Comparison of ENCODE assay signal across 30 mouse cellular contexts in the genomic region with DNA sequence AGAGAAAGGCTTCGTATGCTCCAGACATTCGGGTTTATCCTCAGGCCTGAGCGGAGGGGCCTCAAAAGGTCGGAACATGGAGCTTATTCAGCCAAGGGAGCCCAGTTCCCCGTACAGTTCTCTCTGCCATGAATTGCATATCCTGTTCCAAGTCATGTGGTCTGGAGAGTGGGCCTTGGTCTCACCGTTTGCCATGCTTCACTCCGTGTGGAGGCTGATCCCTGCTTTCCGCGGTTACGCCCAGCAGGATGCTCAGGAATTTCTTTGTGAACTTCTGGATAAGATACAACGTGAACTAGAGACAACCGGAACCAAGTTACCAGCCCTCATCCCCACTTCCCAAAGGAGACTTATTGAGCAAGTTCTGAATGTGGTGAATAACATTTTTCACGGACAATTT. TPM values are rescaled to one million over a fixed set of nuclear protein-coding genes. Genes with fewer than 3 reads are reported as not detected.
DNase-seq lines count a peak whose midpoint lies in the region; ATAC-seq and TF ChIP-seq lines count a peak whose summit lies in the region.
"Had no signal": no experiment of that assay in that cellular context is flagged by ENCODE, and none has a peak within 500 bp of the region (broad histone marks: within the 10 kb centered on the region; RNA-seq: fewer than 3 reads in every experiment).

No protein-coding gene starts in this region.

- WGBS in intestine, embryonic 14.5 days, result 95% methylated on average over 13 of the region's 13 CpGs
- WGBS in intestine, embryonic 16.5 days, result 95% methylated on average over 13 of the region's 13 CpGs

- H3K4me2 ChIP-seq in intestine, embryonic 14.5 days (ENCODE audit: low read length), result no peak overlapping the region
- H3K4me2 ChIP-seq in intestine, embryonic 16.5 days (ENCODE audit: low read depth, low read length), result no peak overlapping the region
- H3K4me2 ChIP-seq: embryonic facial prominence, embryonic 12.5 days; embryonic facial prominence, embryonic 15.5 days; heart, embryonic 12.5 days; heart, embryonic 15.5 days; hindbrain, embryonic 13.5 days had no signal

- ATAC-seq in intestine, embryonic 14.5 days (replicated peaks; ENCODE audit: low FRiP score, low TSS enrichment, low read depth), result no peak
- ATAC-seq in intestine, embryonic 16.5 days, result no peak
- ATAC-seq: forebrain, embryonic 14.5 days; hindbrain, embryonic 16.5 days; intestine, postnatal 0 days; Patski had no signal

- peak; percentile 39 for DNase-seq in intestine, embryonic 14.5 days (ENCODE audit: low spot score)
- DNase-seq in ES-E14 (ENCODE audit: low read depth, low spot score), result no peak
- DNase-seq in kidney, postnatal 4 days, result no peak
- no peak for DNase-seq in T-cell, adult 2 months (ENCODE audit: low spot score)
- DNase-seq: adrenal gland, postnatal 14 days; B cell, adult 2 months; cerebellum, adult 11 months; cerebellum, adult 2 months; cerebellum, adult 9-11 months; cerebellum, postnatal 25 days; gastrocnemius, postnatal 10 days; gastrocnemius, postnatal 36 days; heart, postnatal 10 days; heart, postnatal 36 days; kidney, adult 2 months had no signal

- H3K36me3 ChIP-seq in intestine, embryonic 14.5 days (ENCODE audit: control insufficient read depth, insufficient read depth, low read length), result no peaks in the 10 kb centered on the region
- no peaks in the 10 kb centered on the region for H3K36me3 ChIP-seq in intestine, embryonic 16.5 days (ENCODE audit: control insufficient read depth, insufficient read depth, low read length)
- peaks cover 44% of the 10 kb centered on the region for H3K36me3 ChIP-seq in E14TG2a.4 (ENCODE audit: insufficient read depth, low read length)
- H3K36me3 ChIP-seq in ES-E14 (ENCODE audit: control insufficient read depth, insufficient read depth, low read length, poor library complexity, severe bottlenecking), result peaks cover 10% of the 10 kb centered on the region; the same call in 1 of the 2 replicates
- H3K36me3 ChIP-seq: heart, embryonic 15.5 days had no signal

- H3K27ac ChIP-seq in intestine, embryonic 14.5 days (ENCODE audit: low read depth), result no peak overlapping the region
- H3K27ac ChIP-seq in intestine, embryonic 16.5 days (ENCODE audit: low read length), result no peak overlapping the region
- no peak overlapping the region for H3K27ac ChIP-seq in ES-E14 (ENCODE audit: insufficient read depth, low read depth, low read length, poor library complexity, severe bottlenecking)
- H3K27ac ChIP-seq: embryonic facial prominence, embryonic 12.5 days; embryonic facial prominence, embryonic 15.5 days; heart, embryonic 15.5 days; hindbrain, embryonic 10.5 days; hindbrain, embryonic 13.5 days had no signal

- H3K9me3 ChIP-seq in intestine, embryonic 14.5 days (ENCODE audit: control insufficient read depth, low read length), result 0 out of 2 replicates have a peak, but pooled peaks cover 8% of the 10 kb centered on the region
- no peaks in the 10 kb centered on the region for H3K9me3 ChIP-seq in intestine, embryonic 16.5 days (ENCODE audit: control insufficient read depth, low read length)
- H3K9me3 ChIP-seq in E14TG2a.4 (ENCODE audit: low read length) (no peaks in the 10 kb centered on the region), ES-E14 (ENCODE audit: control insufficient read depth, insufficient read depth, low read depth, low read length) (no peaks in the 10 kb centered on the region)
- H3K9me3 ChIP-seq: embryonic facial prominence, embryonic 12.5 days; heart, embryonic 15.5 days had no signal

- no peak overlapping the region for H3K9ac ChIP-seq in intestine, embryonic 14.5 days (ENCODE audit: low read length)
- no peak overlapping the region for H3K9ac ChIP-seq in intestine, embryonic 16.5 days (ENCODE audit: low read depth, low read length)
- H3K9ac ChIP-seq in ES-E14 (ENCODE audit: insufficient read depth, low read depth, low read length, poor library complexity, severe bottlenecking), result no peak overlapping the region
- H3K9ac ChIP-seq: embryonic facial prominence, embryonic 12.5 days; embryonic facial prominence, embryonic 15.5 days; heart, embryonic 12.5 days; heart, embryonic 15.5 days; hindbrain, embryonic 13.5 days had no signal

- H3K27me3 ChIP-seq in intestine, embryonic 14.5 days (replicated peaks; ENCODE audit: control insufficient read depth, insufficient read depth, low read length), result no peaks in the 10 kb centered on the region
- H3K27me3 ChIP-seq in intestine, embryonic 16.5 days (replicated peaks; ENCODE audit: control insufficient read depth, insufficient read depth, low read length), result no peaks in the 10 kb centered on the region
- no peaks in the 10 kb centered on the region for H3K27me3 ChIP-seq in E14TG2a.4 (ENCODE audit: insufficient read depth, low read length)
- H3K27me3 ChIP-seq: CH12.LX; embryonic facial prominence, embryonic 12.5 days; embryonic facial prominence, embryonic 15.5 days; heart, embryonic 12.5 days; heart, embryonic 15.5 days; hindbrain, embryonic 13.5 days; Patski had no signal

- in situ Hi-C loops in ES-E14 (cut with MboI; ENCODE audit: low sequenced_read_pairs in 2 of 2, unreplicated experiment in 2 of 2), result no loop called here

- H3K4me1 ChIP-seq in intestine, embryonic 14.5 days (replicated peaks; ENCODE audit: control insufficient read depth, insufficient read depth, low read length), result no peaks in the 10 kb centered on the region
- no peaks in the 10 kb centered on the region for H3K4me1 ChIP-seq in intestine, embryonic 16.5 days (ENCODE audit: control insufficient read depth, insufficient read depth, low read length)
- H3K4me1 ChIP-seq in E14TG2a.4 (replicated peaks; ENCODE audit: low read depth, low read length) (peaks cover 28% of the 10 kb centered on the region), ES-E14 (ENCODE audit: control insufficient read depth in 2 of 2, insufficient read depth in 2 of 2, low read length in 2 of 2, poor library complexity in 1 of 2) (peaks cover 2 to 5% of the 10 kb centered on the region in 2 experiments; a peak in 1 of 4 replicates)
- H3K4me1 ChIP-seq: embryonic facial prominence, embryonic 12.5 days; embryonic facial prominence, embryonic 15.5 days; heart, embryonic 12.5 days; heart, embryonic 15.5 days; hindbrain, embryonic 10.5 days; hindbrain, embryonic 13.5 days had no signal

- TF ChIP-seq CTCF in E14TG2a.4 (conservative IDR thresholded peaks at IDR 0.05; ENCODE audit: low read length), result no peak

- H3K4me3 ChIP-seq in intestine, embryonic 14.5 days (ENCODE audit: low read depth, low read length), result no peak overlapping the region
- H3K4me3 ChIP-seq in intestine, embryonic 16.5 days (ENCODE audit: low read length), result no peak overlapping the region
- H3K4me3 ChIP-seq in E14TG2a.4 (replicated peaks; ENCODE audit: low read length) (peak overlapping the region; percentile 54), ES-E14 (ENCODE audit: insufficient read depth in 1 of 2, low read depth in 1 of 2, low read length in 2 of 2, poor library complexity in 1 of 2, severe bottlenecking in 1 of 2) (peak overlapping the region; percentile 20 to 35; a peak in 3 of 4 replicates)
- H3K4me3 ChIP-seq: embryonic facial prominence, embryonic 12.5 days; embryonic facial prominence, embryonic 15.5 days; heart, embryonic 12.5 days; heart, embryonic 15.5 days; hindbrain, embryonic 10.5 days; hindbrain, embryonic 13.5 days had no signal

TF ChIP-seq in ES-E14, 5 proteins besides CTCF, POLR2A, EP300 and RAD21:
- TF ChIP-seq ZC3H11A (IDR thresholded peaks at IDR 0.05; ENCODE audit: borderline replicate concordance, low read depth, low read length) (no peak), HCFC1 (IDR thresholded peaks at IDR 0.05; ENCODE audit: borderline replicate concordance, insufficient read depth, low read length) (no peak), MAFK (IDR thresholded peaks at IDR 0.05; ENCODE audit: insufficient read depth, low read depth, low read length) (no peak), CHD2 (IDR thresholded peaks at IDR 0.05; ENCODE audit: low read depth, low read length) (no peak), ZNF384 (IDR thresholded peaks at IDR 0.05; ENCODE audit: low read depth, low read length) (no peak)

RNA-seq across cellular contexts. Expression of a gene that starts 15.4 kb away (rescaled TPM):
- polyA plus RNA-seq in intestine, embryonic 14.5 days (2014; fragmentation: Nextera tagmentation; extraction: Ambion mirVana), result 0.38 and 0.86 TPM in 2 replicates
- polyA plus RNA-seq in intestine, embryonic 16.5 days (2015; fragmentation: Nextera tagmentation; extraction: Ambion mirVana), result 0.17 and 0.34 TPM in 2 replicates
- total RNA-seq in ES-E14 (2012; rRNA removed), result 19.7 and 30.5 TPM in 2 replicates
- total RNA-seq: adrenal gland, adult 18-20 months; adrenal gland, postnatal 14 days; heart, adult 8-10 months; heart, postnatal 10 days; heart, postnatal 36 days had no signal

RNA-seq across cellular contexts. Expression of a gene that starts 50.2 kb away (rescaled TPM):
- 206 and 207 TPM in 2 replicates for polyA plus RNA-seq in intestine, embryonic 14.5 days (2014; fragmentation: Nextera tagmentation; extraction: Ambion mirVana)
- polyA plus RNA-seq in intestine, embryonic 16.5 days (2015; fragmentation: Nextera tagmentation; extraction: Ambion mirVana), result 162 and 169 TPM in 2 replicates
- total RNA-seq in ES-E14 (2012; rRNA removed), result 134 and 206 TPM in 2 replicates

Comparison
In these comparisons a context has a peak if more than half of its experiments do, and no peak if none do; other contexts are left out.
1. H3K4me3 ChIP-seq: peak in E14TG2a.4 (single experiment) and ES-E14 (2 of 2); none in intestine, embryonic 14.5 days (single experiment) and intestine, embryonic 16.5 days (single experiment).